Mouse (Mus musculus) gonadal fat pad, adult 2 months (tissue): ENCODE results near the gene Sh2d4b. TPM values are rescaled to one million over a fixed set of nuclear protein-coding genes. Genes with fewer than 3 reads are reported as not detected.

ENCODE experiments used
- DNase-seq: peaks from one replicate; pipeline ENCODE4 v3.0.0-alpha.2; 2012; ENCODE audit warnings: low read depth
- polyA plus RNA-seq: library from polyadenylated mRNA; depleted of rRNA; stranded (reverse); fragments of >200 nt; gene quantifications from 2 replicates; pipeline ENCODE4 v1.2.3, GENCODE M21; 2012; rRNA removed

Gene Sh2d4b
- 0.57 and 0.58 TPM in 2 replicates for polyA plus RNA-seq

DNA sequence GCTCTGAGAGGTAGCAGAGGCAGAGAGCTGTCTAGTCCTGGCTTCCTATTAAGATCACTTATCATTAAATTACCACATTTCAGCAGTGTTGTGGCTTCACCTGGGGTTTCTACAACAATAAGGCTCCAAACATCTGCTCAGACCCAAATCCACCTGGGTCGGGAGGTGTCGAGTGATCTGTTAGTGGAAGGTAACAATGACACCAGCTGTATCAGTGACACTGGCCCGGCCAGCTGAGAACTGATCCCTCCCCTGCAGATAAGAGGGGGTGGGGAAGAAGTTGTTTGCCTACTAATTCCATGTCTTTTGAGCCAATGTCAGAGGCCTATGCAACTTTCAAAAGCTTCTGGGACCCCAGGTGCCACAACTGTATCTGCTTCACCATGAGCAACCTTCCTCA, at the start of gene Sh2d4b:
Sh2d4b (minus strand) TSS at position 71 of the 400 bp plus-strand sequence.
- DNase-seq, result no peak

DNA sequence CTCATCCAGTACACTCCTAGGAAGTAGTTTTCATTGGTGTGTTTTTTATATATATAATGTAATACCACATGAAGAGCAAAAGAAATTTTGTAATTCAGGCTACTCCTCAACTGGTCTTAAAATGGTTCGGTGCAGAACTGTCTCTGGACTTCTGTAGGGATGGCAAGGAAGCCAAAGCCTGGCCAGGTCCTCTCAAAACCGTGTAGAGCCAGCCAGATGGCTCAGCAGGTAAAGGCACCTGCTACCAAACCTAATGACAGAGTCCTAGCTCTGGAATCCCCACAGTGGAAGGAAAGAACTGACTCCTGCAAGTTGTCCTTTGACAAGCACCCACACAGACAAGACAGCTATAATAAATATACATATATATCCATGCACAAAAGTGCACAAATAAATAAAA, 49.4 kb upstream of the Sh2d4b start:
- no peak for DNase-seq

DNA sequence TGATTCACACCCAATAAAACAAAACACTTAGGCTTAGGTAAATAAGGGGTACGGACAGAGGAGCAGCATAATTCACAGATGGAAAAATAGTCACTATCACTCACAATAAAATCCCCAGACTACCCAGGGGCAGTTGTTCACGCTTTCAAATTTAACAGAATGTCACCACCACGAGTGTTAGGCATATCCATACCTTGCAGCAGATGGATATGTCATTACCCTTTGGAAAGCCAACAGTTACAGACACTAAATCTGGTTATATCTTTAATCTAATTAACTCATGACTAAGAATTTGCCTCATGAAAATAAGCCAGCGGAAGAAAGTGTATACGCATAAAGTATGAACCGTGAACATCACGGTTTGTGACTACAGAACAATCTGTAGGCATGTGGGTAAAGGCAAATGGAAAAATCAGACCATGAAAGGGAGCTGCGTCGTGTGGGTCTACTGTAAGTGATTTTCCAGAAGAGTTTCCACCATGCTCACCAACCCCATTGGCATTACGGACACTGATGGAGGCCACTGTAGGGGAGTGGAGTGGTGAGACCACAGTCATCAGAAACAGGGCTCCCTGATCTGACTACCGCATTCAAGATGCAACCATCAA, 45.4 kb upstream of the Sh2d4b start:
- DNase-seq, result no peak

DNA sequence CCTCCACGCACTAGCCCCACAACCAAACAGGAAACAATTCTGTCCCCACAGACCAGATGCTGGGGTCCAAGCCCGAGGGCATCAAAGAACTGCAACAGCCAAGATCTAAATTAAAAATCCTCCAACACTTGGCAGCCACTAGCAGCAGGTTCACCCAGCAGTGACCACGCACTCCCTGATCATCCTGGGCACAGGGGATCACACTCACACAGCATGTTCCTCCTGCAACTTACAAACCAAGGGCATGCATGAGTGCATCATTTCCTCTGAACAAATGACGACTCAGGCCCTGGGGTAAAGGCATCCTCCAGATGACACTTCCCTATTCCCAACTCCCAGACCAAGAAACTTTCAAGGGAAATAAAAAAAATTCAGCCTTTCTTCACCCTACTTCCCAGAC, 44.0 kb upstream of the Sh2d4b start:
- DNase-seq, result no peak

DNA sequence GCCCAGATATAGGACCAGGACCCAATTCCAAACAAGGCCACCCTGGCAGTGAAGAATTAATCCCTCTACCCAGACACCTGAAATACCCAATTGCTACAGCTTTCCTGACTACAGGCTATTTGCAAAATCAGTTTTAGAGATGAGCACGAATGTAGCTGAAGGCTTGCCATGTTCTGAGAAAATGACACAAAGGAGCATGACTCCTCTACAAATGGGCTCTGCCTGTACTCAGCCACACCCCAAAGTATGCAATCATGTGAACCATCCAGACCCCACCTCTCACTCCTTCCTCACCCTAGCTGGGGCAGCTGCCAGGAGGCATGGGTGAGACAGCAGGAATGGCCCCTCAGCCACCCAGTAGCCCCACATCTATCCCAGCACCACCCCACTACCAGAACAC, 42.4 kb upstream of the Sh2d4b start:
- no peak for DNase-seq

DNA sequence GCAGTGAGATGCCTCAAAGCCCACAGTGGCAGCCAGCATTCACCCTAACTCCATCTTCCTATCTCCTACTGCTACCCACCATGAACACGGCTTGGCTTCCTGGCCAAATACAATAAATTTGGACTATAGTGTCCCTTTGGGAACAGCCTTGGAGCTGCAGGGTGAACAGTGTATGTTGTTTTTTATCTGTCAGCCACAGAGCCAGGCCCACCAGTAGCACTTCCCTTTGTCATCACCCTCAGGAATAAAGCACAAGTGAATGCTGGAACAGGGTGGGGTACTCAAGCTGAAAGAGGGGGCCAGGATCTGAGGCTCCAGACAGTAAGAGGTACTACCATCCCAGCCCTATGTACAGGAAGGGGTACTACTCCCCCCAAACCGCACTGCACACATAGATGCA, 42.0 kb upstream of the Sh2d4b start:
- DNase-seq, result no peak

DNA sequence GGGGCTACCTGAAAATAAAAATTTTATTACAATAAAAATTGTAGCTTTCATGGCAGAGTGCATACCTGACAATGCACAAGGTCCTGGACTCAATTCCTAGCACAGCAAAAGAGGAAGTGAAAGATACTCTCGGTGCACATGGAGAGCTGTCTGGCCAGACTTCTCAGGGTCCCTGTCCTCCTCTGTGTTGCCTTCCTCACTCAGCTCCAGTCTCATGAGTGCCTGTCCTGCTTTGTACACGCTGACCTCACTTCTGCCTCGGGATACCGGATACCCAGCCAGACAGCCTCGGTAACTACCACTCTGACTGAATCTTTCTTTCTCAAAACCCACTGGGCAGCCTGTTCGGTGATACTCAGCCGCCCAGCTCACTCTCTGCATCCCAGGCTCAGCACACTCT, 40.3 kb upstream of the Sh2d4b start:
- no peak for DNase-seq

- no peak for DNase-seq
Measured at GRCm38 (mm10) chr14:40932225-40932624, 39.2 kb upstream of the Sh2d4b start.

- no peak for DNase-seq
Measured at GRCm38 (mm10) chr14:40931115-40931829, 38.2 kb upstream of the Sh2d4b start.

GRCm38 (mm10) chr14:40929943-40930342, 36.9 kb upstream of the Sh2d4b start:
- DNase-seq, result no peak

DNA sequence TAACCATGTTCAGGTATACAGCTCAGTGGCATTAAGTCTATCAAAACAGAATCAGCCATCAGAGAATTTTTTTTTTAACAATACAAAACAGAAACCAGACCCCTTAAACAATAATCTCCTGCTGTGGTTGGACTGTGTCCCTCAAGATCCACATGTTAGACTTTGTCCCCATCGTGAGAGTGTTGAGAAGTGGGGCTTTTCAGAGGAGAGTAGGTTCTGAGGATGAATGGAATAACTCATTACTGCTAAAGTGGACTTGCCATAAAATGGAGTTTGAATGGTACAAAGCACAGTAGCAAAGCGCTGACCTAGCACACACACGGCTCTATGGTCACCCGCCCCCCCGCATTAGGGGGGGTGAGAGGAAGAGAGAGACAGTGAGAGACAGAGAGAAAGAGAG, 35.8 kb upstream of the Sh2d4b start:
- DNase-seq, result no peak

GRCm38 (mm10) chr14:40927041-40927440, 34.0 kb upstream of the Sh2d4b start:
- DNase-seq, result no peak

DNA sequence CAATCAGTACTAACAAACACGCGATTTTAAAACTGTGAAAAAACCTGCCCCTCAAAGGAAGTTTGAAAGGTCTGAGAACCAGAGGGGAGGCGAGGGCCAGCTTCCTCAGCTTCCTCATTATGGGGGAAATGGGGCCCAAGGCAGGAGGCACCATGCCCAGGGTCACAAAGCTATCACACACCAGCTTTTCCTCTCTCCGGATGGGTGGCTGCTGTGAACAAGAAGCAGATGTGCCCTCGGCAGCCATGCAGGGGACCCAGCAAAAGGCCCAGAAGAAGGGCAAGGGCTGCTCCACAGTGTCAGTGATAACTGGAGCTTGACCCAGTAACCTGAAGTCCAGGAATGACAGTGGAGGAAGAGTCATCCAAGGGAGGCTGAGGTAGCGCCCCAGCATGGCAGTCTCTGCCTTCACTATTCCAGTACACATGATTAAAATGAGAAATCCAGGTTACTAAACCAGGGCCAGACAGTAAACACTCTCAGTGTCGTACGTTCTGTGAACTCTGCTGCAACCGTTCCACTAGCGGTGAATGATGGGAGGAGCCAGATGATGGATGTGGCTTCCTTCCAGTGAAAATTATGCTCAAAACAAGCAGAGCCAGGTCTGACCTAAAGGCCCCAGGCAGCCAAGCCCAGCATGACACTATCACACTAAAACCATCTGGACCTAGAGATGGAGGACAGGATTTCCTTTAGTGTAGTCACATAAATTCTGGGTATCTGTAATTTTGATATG, 31.5 kb upstream of the Sh2d4b start:
- no peak for DNase-seq

- no peak for DNase-seq
Measured at GRCm38 (mm10) chr14:40921241-40921640, 28.2 kb upstream of the Sh2d4b start.

DNA sequence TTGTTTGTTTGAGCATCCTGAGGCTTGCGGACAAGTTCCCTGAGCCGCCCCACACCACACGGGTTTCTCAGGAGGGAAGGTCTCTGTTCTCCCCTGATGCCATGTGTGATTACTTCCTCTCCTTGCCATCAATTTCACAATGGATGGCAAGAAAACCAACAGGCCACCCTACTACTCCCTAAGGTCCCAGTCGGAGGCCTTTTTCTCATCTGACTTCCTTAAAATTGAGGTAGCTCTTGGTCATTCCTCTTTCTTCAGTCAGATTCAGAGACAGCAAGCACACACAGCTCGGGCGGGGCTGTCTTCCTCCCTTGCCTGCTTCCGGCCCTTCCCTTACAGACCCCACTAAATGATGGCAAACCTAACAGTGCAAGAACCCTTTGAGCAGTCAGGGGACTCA, 26.5 kb upstream of the Sh2d4b start:
- no peak for DNase-seq

GRCm38 (mm10) chr14:40918477-40918876, 25.4 kb upstream of the Sh2d4b start:
- no peak for DNase-seq

DNA sequence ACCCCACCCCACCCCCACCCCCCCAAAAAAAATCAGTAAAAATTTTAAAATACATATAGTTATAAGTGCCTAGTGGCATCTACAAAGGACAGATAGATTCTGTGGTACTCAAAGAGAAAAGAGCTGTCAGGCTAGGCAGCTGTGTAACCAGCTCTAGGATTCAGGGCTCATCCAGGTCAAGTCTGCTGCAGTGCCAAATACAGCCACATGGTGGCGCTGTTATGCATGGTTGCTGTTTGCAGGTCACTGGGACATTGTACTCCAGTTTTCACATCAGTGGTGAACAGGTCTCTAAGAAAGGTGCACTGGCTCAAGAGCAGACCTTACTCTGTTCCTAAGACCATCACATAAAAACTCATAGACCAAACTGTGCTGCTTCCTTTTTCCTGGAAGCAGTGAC, 24.6 kb upstream of the Sh2d4b start:
- DNase-seq, result no peak

GRCm38 (mm10) chr14:40916667-40917066, 23.6 kb upstream of the Sh2d4b start:
- no peak for DNase-seq

GRCm38 (mm10) chr14:40915838-40916237, 22.8 kb upstream of the Sh2d4b start:
- DNase-seq, result no peak

GRCm38 (mm10) chr14:40914701-40915100, 21.6 kb upstream of the Sh2d4b start:
- no peak for DNase-seq

DNA sequence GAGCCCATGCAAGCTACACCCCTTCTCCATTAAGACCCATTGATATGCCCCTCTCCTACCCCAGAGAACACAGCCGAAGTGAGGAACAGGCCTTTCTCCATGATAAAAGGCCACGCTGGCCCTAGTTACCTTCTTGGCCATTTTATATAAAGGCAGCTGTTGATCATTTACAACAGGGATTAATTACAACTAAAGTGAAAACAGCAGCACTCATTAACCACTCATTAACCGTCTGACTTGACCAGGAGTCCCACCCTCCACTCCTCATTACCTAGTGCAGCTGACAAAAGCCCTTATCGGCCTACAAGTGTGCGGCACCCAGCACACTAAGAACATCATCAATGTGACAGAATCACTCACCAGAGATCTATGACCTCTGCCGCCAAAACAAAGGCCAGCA, 20.6 kb upstream of the Sh2d4b start:
- no peak for DNase-seq

DNA sequence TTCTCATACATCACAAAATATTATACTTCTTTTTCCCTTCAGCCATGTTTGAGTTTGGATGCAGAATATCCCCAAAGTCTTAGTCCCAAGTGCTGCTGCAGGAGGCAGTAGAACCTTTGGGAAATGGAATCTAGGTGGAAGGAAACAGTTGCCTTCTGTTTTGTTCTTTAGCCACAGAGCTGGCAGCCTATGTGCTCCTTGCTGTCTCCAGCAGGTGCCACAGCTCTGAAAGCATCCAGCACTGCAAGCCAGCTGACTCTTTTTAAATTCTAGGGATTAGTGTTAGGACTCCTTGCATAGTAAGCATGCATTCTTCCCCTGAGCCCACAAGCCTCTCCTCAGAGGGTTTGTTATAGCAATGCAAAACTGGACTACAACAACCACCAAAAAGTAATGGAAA, 18.5 kb upstream of the Sh2d4b start:
- DNase-seq, result no peak

GRCm38 (mm10) chr14:40908763-40909162, 15.7 kb upstream of the Sh2d4b start:
- DNase-seq, result no peak
